23 mouse cellular contexts compared by ENCODE assay signal in genomic region chr2:83753008-83753407, GRCm38 (mm10).
"Had no signal": no experiment of that assay in that cellular context is flagged by ENCODE, and none has a peak within 500 bp of the region (broad histone marks: within the 10 kb centered on the region; RNA-seq: fewer than 3 reads in every experiment).

No protein-coding gene starts in this region.

- H3K9ac ChIP-seq: heart, embryonic 12.5 days; hindbrain, embryonic 12.5 days; hindbrain, embryonic 14.5 days; intestine, embryonic 15.5 days; kidney, embryonic 15.5 days; limb, embryonic 13.5 days; limb, embryonic 15.5 days; liver, embryonic 12.5 days; liver, embryonic 14.5 days had no signal

- H3K4me1 ChIP-seq: heart, embryonic 10.5 days; heart, embryonic 12.5 days; hindbrain, embryonic 10.5 days; hindbrain, embryonic 12.5 days; intestine, embryonic 15.5 days; limb, embryonic 13.5 days; limb, embryonic 15.5 days; liver, embryonic 12.5 days had no signal

- H3K27ac ChIP-seq: gastrocnemius, adult 2 months; heart, embryonic 10.5 days; hindbrain, embryonic 10.5 days; hindbrain, embryonic 12.5 days; hindbrain, embryonic 14.5 days; intestine, embryonic 15.5 days; kidney, embryonic 15.5 days; layer of hippocampus, adult 2 months; left cerebral cortex, adult 2 months; limb, embryonic 13.5 days; limb, embryonic 15.5 days; liver, embryonic 12.5 days; liver, embryonic 14.5 days had no signal

- DNase-seq: gastrocnemius, adult 2 months; gastrocnemius, postnatal 10 days; gastrocnemius, postnatal 25 days; heart, adult 18-20 months; heart, postnatal 10 days; heart, postnatal 4 days; lung, adult 18-20 months had no signal

- H3K36me3 ChIP-seq: intestine, embryonic 15.5 days had no signal

- H3K9me3 ChIP-seq: heart, embryonic 10.5 days; heart, embryonic 12.5 days; hindbrain, embryonic 10.5 days; hindbrain, embryonic 12.5 days; intestine, embryonic 15.5 days; kidney, embryonic 15.5 days; limb, embryonic 13.5 days; limb, embryonic 15.5 days; liver, embryonic 12.5 days had no signal

- H3K27me3 ChIP-seq: hindbrain, embryonic 12.5 days; intestine, embryonic 15.5 days; kidney, embryonic 15.5 days; limb, embryonic 13.5 days; limb, embryonic 15.5 days; liver, embryonic 12.5 days had no signal

- H3K4me3 ChIP-seq: gastrocnemius, adult 2 months; heart, embryonic 10.5 days; heart, embryonic 12.5 days; hindbrain, embryonic 10.5 days; hindbrain, embryonic 12.5 days; intestine, embryonic 15.5 days; kidney, embryonic 15.5 days; layer of hippocampus, adult 2 months; left cerebral cortex, adult 2 months; limb, embryonic 13.5 days; limb, embryonic 15.5 days; liver, embryonic 12.5 days had no signal

- H3K4me2 ChIP-seq: heart, embryonic 12.5 days; hindbrain, embryonic 12.5 days; hindbrain, embryonic 14.5 days; intestine, embryonic 15.5 days; kidney, embryonic 15.5 days; limb, embryonic 13.5 days; limb, embryonic 15.5 days; liver, embryonic 12.5 days had no signal

- ATAC-seq: hindbrain, embryonic 16.5 days; inflammation-experienced regulatory T-cells, adult 6 months; intestine, embryonic 15.5 days; intestine, postnatal 0 days; liver, embryonic 12.5 days had no signal
